Mouse (Mus musculus) testis, adult 2 months (tissue): ENCODE data around the gene Shisal2b.

Experiments used
- CTCF ChIP-seq: fragments of 200-500 bp; IDR thresholded peaks from 2 replicates; pipeline ENCODE4 v1.5.1; 2012; ENCODE audit warnings: low read depth, mild to moderate bottlenecking, inconsistent platforms, low read length, moderate library complexity; ENCODE audit not compliant: control insufficient read depth, insufficient read depth, insufficient replicate concordance
- POLR2A ChIP-seq: fragments of 200-500 bp; IDR thresholded peaks from 2 replicates; pipeline ENCODE4 v1.6.1; 2012; ENCODE audit warnings: low read depth, mild to moderate bottlenecking, inconsistent platforms, low read length, moderate library complexity; ENCODE audit not compliant: control insufficient read depth

GRCm38 (mm10) chr13:104825470-104825869 is 38.2 kb downstream of the Shisal2b start:
- TF ChIP-seq CTCF, result no peak
- TF ChIP-seq POLR2A, result no peak
